Mouse (Mus musculus) stomach, embryonic 16.5 days (tissue): ENCODE data around the gene Vps26a. TPM values are rescaled to one million over a fixed set of nuclear protein-coding genes. Genes with fewer than 3 reads are reported as not detected.
A peak's percentile ranks its signal among the peaks of the same experiment; 100 is the strongest.

Experiments used
- ATAC-seq: fragments of 200-750 bp; cut with Nextera tagmentation; 2 replicates; pipeline ENCODE4 v1.8.0; 2017; ENCODE audit warnings: moderate number of reproducible peaks, moderate TSS enrichment; ENCODE audit not compliant: insufficient read depth, low FRiP score
- H3K27ac ChIP-seq: fragments of 300-500 bp; sonication (generic); 2 replicates; pipeline ENCODE4 v1.5.1; 2014; ENCODE audit warnings: low read length
- H3K27me3 ChIP-seq: fragments of 300-500 bp; sonication (generic); 2 replicates; pipeline ENCODE4 v1.6.1; 2014; ENCODE audit warnings: low read length, control low read depth, mixed read lengths; ENCODE audit not compliant: control insufficient read depth, insufficient read depth
- H3K36me3 ChIP-seq: fragments of 300-500 bp; sonication (generic); 2 replicates; pipeline ENCODE4 v1.6.1; 2014; ENCODE audit warnings: low read length; ENCODE audit not compliant: control insufficient read depth, insufficient read depth
- H3K4me1 ChIP-seq: fragments of 300-500 bp; sonication (generic); 2 replicates; pipeline ENCODE4 v1.6.1; 2014; ENCODE audit warnings: low read length, control low read depth, mixed read lengths; ENCODE audit not compliant: control insufficient read depth, insufficient read depth
- H3K4me2 ChIP-seq: fragments of 300-500 bp; sonication (generic); 2 replicates; pipeline ENCODE4 v1.6.1; 2014; ENCODE audit warnings: low read depth, low read length, mixed read lengths
- H3K4me3 ChIP-seq: fragments of 300-500 bp; sonication (generic); replicated peaks from 2 replicates; pipeline ENCODE4 v1.5.1; 2014; ENCODE audit warnings: mild to moderate bottlenecking, low read length
- H3K9ac ChIP-seq: fragments of 300-500 bp; sonication (generic); 2 replicates; pipeline ENCODE4 v1.6.1; 2014; ENCODE audit warnings: low read length
- H3K9me3 ChIP-seq: fragments of 300-500 bp; sonication (generic); replicated peaks from 2 replicates; pipeline ENCODE4 v1.6.1; 2016; ENCODE audit warnings: low read length, control low read depth; ENCODE audit not compliant: control insufficient read depth
- WGBS: fragments of 180-500 bp; shearing (Covaris S2); extraction: QIAGEN DNeasy Blood & Tissue Kit; methylation state at CpG from one replicate; pipeline ENCODE4 v1.1.7; 2014; 5-methylcytosine and 5-hydroxymethylcytosine counted together
- polyA plus RNA-seq: library from polyadenylated mRNA; unstranded; fragments of >200 nt; fragmentation: Nextera tagmentation; extraction: Ambion mirVana; gene quantifications from 2 replicates; pipeline ENCODE4 v1.2.1, GENCODE M21; 2015

Vps26a gene
- polyA plus RNA-seq, 1 experiment from 2014 or later: 83.2 TPM

DNA sequence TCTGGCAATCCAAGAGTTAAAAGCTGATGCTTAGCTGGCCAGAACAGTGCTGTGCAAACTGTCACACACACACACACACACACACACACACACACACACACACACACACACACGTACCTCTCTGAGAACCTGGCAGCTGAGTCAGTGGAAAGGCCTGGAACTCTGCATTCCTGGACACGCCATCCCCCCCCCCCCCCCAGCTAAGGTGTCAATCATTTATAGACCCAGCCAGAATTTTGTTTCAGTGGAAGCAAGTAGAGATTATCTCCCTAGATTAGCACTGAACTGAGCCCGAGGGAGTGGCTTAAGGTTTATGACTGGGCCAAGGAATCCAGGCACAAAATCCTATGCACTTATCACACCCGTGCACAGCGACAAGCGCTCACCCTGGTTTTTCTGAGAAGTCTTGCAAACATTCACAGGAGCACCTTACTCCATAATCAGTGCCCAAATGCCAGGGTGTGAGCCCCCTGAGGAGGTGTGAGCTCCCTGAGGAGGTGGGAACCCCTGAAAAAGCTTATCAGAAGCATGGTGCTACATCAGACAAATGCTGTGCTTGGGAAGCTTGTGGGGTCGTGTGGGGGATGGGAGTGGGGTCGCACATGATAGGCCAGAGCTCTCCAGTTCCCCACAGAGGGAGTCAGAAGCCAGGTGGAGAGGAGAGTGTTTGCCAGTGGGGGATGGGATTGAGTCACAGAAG is 73.5 kb downstream of the Vps26a start:
- ATAC-seq: peak; percentile 79
- no peaks in the 10 kb centered on the region for H3K27me3 ChIP-seq
- WGBS: 10% methylated on average over 8 of the region's 8 CpGs
- H3K4me1 ChIP-seq: peaks cover 7% of the 10 kb centered on the region; the same call in 1 of the 2 replicates
- H3K4me2 ChIP-seq: no peak overlapping the region
- H3K9me3 ChIP-seq: no peaks in the 10 kb centered on the region
- peak overlapping the region; percentile 96 for H3K27ac ChIP-seq
- H3K4me3 ChIP-seq: no peak overlapping the region
- H3K36me3 ChIP-seq: no peaks in the 10 kb centered on the region
- H3K9ac ChIP-seq: no peak overlapping the region

- no peaks in the 10 kb centered on the region for H3K36me3 ChIP-seq
- H3K4me2 ChIP-seq: no peak overlapping the region
- peaks cover 7% of the 10 kb centered on the region; the same call in 1 of the 2 replicates for H3K4me1 ChIP-seq
- H3K4me3 ChIP-seq: no peak overlapping the region
- no peaks in the 10 kb centered on the region for H3K27me3 ChIP-seq
- no peak for ATAC-seq
- WGBS: 68% methylated on average over 19 of the region's 19 CpGs
- H3K27ac ChIP-seq: no peak overlapping the region
- H3K9me3 ChIP-seq: no peaks in the 10 kb centered on the region
- H3K9ac ChIP-seq: no peak overlapping the region
These were observed 74.9 kb downstream of the Vps26a start for GRCm38 (mm10) chr10:62411431-62412410.

DNA sequence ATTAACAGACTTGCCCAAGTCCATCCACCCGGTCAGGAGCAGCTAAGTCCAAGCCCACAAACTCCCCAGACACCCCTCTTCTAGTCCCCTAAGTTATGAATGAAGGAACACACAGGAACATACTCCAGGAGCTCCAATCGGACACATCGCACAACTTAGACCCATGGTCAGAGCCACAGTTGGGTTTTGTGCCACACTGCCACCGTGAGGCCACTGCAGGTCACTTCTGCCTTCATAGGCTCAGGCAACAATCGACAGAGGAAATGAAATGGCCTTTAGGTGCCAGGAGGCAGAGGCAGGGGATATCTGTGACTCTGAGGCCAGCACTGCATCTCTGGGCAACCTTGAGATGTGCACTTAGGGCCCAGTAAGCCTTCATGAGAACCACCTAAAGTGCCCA is 75.7 kb downstream of the Vps26a start:
- H3K36me3 ChIP-seq: no peaks in the 10 kb centered on the region
- H3K27me3 ChIP-seq: no peaks in the 10 kb centered on the region
- no peak overlapping the region for H3K4me3 ChIP-seq
- 12% methylated on average over 5 of the region's 5 CpGs for WGBS
- ATAC-seq: no peak
- H3K27ac ChIP-seq: no peak overlapping the region
- peaks cover 7% of the 10 kb centered on the region; the same call in 1 of the 2 replicates for H3K4me1 ChIP-seq
- H3K9ac ChIP-seq: no peak overlapping the region
- no peak overlapping the region for H3K4me2 ChIP-seq
- no peaks in the 10 kb centered on the region for H3K9me3 ChIP-seq

Other genes with a start within 250 kb of the Vps26a start
- 1.4 and 1.6 TPM in 2 replicates for gene Tacr2, start 234.4 kb downstream of the Vps26a start, polyA plus RNA-seq
- gene Hk1, start 106.9 kb downstream of the Vps26a start, polyA plus RNA-seq: 55.0 and 67.0 TPM in 2 replicates
- gene Hkdc1, start 64.3 kb downstream of the Vps26a start, polyA plus RNA-seq: 15.6 and 17.4 TPM in 2 replicates
- 0.27 TPM in 1 of 2 replicates, not detected in the other for gene 4930507D05Rik, start 37.3 kb downstream of the Vps26a start, polyA plus RNA-seq
- gene Supv3l1, start 37.1 kb downstream of the Vps26a start, polyA plus RNA-seq: 23.9 and 26.1 TPM in 2 replicates
- 15.8 and 26.4 TPM in 2 replicates for gene Srgn, start 40.6 kb upstream of the Vps26a start, polyA plus RNA-seq
- gene Kif1bp, start 91.7 kb upstream of the Vps26a start, polyA plus RNA-seq: 23.9 and 24.7 TPM in 2 replicates
- 20.0 and 21.1 TPM in 2 replicates for gene Ddx21, start 115.5 kb upstream of the Vps26a start, polyA plus RNA-seq
- 118 and 127 TPM in 2 replicates for gene Ddx50, start 164.4 kb upstream of the Vps26a start, polyA plus RNA-seq
- gene Stox1, start 239.3 kb upstream of the Vps26a start, polyA plus RNA-seq: 0.72 and 0.84 TPM in 2 replicates